Mouse (Mus musculus) spleen, adult 12 weeks (tissue): Measurements from ENCODE around the gene C1qtnf4.
"Not testable (repeated sequence)": the region's sequence is repeated elsewhere in the genome, so short reads cannot be mapped to it uniquely, and the experiment has no call there.

ENCODE experiments used
- DNase-seq: peaks from one replicate; pipeline ENCODE4 v3.0.0; 2022; ENCODE audit warnings: low spot score

C1qtnf4 gene

DNA sequence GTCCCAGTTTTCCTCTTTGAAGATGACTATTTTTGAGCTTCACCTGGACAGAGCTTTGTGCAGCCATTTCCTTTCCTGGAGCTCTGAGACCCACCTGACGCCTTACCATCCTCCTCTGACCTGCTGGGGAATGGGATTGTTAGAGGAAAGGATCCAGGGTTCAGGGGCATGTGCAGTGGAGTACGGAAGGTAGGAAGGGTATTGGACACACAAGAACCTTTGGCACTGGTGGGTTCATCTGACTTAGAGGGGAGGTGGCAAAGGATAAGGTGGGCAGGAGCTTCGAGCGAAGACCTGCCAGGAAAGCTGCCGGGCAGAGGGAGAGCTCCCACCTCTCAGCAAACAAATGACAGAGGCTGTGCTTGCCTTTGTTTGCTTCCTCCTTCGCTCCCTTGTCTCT is 776 bp downstream of the C1qtnf4 start:
- DNase-seq: no peak

DNA sequence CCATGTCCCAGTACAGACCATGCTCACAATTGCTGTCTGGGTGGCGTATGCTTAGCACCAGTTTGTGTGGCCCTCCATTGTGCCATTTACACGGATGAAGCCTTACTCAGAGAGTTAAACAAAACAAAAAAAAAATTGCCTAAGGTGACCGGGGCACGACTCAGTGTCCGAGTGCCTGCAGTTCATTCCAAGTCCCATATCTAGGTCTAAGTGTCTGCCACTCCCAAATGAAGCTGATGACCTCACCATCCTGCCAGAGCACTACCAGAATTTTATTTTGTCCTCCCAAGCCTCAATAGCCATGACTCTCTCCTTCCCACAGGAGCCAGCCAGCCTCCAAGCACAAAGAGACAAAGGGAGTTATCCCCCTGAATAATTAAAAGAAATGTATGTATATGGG is 2.0 kb downstream of the C1qtnf4 start:
- DNase-seq: no peak

DNA sequence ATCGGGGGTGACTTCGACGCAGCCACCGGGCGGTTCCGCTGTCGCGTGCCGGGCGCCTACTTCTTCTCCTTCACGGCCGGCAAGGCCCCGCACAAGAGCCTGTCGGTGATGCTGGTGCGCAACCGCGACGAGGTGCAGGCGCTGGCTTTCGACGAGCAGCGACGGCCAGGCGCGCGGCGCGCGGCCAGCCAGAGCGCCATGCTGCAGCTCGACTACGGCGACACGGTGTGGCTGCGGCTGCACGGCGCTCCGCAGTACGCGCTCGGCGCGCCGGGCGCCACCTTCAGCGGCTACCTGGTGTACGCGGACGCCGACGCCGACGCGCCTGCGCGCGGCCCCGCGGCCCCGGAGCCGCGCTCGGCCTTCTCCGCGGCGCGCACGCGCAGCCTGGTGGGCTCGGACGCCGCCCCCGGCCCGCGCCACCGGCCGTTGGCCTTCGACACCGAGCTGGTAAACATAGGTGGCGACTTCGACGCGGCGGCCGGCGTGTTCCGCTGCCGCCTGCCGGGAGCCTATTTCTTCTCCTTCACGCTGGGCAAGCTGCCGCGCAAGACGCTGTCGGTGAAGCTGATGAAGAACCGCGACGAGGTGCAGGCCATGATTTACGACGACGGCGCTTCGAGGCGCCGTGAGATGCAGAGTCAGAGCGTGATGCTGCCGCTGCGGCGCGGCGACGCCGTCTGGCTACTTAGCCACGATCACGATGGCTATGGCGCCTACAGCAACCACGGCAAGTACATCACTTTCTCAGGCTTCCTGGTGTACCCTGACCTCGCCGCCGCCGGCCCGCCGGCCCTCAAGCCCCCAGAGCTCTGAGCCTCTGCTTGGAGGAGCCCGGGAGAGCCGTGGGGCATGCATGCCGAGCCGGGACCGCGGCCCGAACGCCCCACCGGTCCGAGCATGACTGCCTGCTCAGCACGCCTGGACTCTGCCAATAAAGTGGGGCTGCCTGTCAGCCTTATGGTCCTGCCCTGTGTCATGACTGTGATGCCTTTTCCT is 4.2 kb downstream of the C1qtnf4 start:
- DNase-seq: peak; percentile 44

DNA sequence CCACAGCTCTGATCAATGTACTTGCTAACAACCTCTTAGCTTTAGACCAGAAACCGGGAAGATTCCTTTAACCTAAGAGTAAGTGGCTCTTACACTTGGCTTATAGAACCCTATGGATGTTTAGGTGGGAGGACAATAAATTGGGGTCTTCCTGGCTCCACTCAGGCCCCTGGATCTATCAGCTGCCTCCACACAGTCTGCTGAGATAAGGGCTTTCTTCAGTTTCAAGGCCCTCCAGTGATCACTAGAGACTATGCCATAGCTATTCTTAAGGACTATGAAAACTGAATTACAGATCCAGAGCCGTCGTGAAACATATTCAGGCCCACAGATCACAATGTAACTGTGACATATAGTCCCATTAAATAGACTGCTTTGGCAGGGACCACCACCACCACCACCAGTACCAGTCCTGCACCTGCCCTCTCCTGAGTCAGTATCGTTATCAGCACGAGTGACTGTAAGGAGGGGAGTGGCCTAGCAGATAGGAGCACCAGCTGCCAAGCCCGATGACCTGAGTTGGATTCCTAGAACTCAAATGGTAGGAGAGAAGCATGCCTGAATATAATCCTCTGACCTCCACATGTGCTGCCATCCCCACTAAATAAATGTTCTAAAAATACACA is 8.1 kb downstream of the C1qtnf4 start:
- DNase-seq: peak; percentile 27

DNA sequence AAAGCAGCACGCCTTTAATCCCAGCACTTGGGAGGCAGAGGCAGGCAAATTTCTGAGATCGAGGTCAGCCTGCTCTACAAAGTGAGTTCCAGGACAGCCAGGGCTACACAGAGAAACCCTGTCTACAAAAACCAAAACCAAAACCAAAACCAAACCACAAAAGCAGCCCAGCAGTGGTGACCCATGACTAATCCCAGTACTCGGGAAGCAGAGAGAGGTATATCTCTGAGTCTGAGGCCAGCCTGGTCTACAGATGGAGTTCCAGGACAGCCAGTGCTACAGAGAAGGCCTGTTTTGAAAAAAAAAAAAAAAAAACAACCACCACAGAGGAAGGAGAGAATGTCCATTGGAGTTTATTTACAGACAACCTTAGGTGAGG is 8.6 kb downstream of the C1qtnf4 start:
- DNase-seq: not testable (repeated sequence)

DNA sequence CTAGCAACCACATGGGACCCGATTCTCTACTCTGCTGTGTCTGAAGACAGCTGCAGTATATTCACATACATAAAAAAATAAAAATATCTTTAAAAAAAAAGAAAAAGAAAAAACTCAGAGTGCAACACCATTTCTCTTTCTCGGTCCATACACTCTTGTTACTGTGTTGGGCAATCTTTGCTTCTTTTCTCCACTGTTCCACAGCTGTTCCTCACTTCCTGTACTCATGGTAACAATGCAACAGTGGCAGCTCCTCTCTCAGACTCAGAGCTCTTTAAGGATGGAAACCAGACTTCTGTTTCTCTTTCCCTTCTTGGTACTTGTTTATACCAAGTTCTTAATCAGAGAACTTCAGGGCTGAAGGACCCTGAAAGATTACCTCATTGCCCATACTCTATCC is 17.7 kb downstream of the C1qtnf4 start:
- DNase-seq: no peak

DNA sequence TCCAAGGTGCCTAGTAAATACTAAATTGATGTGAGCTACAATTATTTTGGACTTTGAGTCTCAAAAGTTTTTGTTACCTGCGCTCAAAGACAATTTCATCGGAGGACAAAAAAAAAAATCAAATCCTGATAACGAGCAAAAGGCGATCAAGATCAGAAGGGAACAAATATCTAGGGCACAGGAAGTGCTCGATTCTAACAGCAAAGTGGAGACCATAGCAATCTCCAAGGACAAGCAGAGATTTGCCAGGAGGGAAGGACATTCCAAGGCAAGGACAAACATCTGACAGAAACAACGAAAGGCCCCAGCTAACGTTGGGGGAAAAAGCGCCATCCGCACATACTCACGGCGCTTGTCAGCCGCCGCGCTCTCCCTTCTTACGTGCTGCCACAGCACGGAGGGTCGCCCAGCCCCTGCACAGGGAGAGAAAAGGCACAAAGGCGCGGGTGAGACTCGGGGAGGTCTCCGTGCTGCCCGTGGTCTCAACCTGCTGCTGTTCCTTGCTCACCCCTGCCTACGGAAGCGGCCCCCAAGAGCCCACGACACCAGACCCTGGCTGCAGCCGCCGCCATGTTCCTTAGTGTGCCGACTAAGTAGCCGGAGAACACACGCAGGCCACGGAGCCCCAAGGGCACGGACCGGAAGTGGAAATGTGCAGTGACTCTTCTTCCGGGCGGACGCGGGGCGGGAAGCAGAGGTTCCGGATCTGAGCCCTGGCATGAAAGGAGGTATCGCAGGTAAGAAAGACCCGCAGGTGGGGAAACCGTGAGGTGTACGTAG is 18.6 kb downstream of the C1qtnf4 start, which contains the start of the genes Kbtbd4 and Ndufs3:
Gene Kbtbd4 (plus strand): TSS at position 665 of the 780 bp plus-strand sequence.
Gene Ndufs3 (minus strand): TSS at position 752 of the 780 bp plus-strand sequence.
- peak; percentile 82 for DNase-seq

DNA sequence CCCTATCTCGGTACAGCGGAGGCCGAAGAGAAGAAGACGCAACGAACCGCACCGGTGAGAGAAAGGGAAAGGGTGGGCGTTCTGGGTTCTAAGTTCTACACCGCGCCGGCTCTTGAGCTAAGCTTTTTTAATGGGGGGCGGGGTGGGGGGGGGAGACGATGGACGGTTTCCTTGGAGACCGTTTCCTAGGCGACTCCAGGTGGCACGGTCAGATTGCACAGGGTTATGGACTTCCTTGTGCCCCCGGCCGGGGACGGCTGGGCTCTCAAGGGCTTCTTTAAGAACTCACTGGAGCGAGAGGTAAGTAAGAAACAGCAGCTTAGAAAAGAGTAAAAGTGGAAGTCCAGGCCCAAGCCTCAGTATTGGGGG is 19.2 kb downstream of the C1qtnf4 start:
- no peak for DNase-seq

DNA sequence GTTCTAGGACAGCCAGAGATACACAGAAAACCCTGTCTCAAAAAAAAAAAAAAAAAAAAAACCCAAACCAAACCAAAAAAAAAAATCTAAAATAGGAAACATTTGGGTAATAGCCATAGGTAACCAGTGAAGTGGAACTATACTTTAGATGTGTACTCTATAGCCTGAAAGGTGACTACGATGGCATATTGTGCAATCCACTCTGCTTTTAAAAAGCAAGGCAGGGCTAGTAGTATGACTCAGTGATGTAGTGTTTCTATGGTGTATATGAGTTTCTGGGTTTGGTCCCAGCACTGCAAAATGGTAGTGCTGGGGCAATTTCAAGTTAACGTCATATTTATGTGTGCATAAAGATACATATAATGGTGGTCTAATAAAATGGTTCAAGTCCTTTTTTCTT is 21.1 kb downstream of the C1qtnf4 start:
- DNase-seq: no peak

DNA sequence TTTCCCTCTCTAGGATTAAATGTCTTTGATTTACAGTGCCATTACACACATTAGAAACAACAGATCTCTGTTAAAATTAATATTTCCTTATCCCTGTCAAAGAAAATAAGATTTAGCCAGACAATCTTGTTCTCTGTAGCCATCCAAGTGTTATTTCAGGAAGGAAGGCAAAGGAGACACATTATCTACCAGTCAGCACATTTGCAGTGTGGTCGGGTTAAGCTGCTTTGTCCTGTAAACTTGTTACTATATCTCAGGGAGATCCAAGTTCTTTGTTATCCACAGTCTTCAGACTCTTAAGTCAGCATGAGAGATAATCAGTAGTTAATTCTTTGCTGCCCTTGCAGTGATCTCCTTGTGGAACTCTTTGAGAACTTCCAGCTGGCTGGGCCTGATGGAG is 25.2 kb downstream of the C1qtnf4 start:
- DNase-seq: no peak

DNA sequence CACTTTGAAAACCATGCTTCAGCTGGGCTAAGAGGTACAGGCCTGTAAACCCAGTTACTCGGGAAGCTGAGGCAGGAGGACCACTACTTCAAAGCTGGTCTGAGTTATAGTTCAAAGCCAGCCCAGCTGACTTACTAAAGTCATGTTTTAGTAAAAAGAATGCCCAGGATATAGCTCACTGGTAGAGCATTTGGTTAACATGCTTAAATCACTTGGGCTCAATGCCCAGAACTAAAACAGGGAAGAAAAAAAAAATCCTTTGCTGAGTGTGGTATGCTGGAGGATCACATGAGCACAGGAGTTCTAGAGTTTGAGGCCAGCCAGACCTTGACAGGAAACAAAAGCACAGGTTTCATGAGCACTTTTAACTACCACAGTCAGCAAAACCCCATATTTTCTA is 26.0 kb downstream of the C1qtnf4 start:
- no peak for DNase-seq

DNA sequence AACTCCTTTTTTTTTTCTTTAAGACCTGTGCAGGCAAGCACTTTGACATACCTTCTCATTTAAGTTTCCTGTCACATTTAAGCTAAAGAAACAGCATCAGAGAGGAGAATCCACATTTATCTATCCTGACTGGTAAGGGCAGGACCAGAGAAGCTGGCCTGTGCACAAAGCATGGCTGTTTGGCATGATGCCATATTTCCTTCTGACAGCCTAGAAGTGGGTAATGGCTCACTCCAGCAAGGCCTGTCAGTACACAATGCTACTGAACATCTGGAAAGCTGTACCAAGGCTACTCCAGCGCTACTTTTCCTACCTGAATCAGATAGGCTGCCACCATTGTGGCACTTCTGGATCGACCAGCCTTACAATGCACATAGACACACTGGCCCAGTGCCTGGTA is 28.0 kb downstream of the C1qtnf4 start:
- DNase-seq: no peak

DNA sequence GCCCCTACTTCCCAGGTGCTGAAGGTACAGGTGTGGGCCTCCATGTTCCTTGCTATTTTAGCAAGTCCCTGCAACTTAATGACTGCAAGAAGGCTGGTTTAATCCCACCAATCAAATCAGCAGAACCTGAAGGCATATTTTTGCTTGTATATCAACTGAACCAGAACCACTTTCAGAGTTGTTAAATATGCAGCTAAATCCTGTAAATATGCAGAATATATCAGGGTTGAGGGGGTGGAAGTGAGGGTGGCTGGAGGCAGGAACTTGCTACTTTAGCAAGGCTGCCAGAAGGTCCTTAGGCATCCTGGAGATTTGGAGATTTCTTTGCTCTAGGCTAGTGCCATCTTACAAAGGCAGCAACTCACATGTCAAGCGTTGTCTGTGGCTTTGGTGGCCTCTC is 29.9 kb downstream of the C1qtnf4 start:
- DNase-seq: no peak

DNA sequence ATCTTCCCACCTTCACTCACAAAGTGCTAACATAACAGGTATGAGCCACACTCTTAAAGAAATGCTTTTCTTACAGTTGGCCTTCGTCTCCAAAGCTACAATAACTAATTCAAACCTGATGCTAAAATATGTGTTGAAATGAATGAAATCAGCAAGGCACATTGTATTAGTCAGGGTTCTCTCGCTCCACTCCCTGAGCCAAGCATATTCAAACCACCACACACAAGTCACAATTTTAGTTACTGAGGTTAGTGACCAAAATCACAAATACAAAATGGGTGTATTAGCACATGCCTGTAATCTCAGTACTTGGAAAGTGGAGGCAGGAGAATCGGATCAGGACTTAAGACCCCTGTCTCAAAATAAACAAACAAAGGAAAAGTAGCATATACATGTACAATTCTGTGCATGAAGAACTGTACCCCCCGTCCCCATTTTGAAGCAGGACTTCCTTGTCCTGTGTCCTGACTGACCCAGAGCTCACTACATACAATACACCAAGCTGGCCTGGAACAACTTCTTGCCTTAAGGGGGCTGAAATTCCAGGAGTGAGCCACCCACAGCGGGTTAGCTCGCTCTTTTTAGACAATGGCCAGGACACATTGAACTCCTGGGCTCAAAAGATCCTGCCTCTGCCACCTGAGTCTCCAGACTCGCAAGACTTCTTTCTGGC is 31.0 kb downstream of the C1qtnf4 start:
- no peak for DNase-seq

DNA sequence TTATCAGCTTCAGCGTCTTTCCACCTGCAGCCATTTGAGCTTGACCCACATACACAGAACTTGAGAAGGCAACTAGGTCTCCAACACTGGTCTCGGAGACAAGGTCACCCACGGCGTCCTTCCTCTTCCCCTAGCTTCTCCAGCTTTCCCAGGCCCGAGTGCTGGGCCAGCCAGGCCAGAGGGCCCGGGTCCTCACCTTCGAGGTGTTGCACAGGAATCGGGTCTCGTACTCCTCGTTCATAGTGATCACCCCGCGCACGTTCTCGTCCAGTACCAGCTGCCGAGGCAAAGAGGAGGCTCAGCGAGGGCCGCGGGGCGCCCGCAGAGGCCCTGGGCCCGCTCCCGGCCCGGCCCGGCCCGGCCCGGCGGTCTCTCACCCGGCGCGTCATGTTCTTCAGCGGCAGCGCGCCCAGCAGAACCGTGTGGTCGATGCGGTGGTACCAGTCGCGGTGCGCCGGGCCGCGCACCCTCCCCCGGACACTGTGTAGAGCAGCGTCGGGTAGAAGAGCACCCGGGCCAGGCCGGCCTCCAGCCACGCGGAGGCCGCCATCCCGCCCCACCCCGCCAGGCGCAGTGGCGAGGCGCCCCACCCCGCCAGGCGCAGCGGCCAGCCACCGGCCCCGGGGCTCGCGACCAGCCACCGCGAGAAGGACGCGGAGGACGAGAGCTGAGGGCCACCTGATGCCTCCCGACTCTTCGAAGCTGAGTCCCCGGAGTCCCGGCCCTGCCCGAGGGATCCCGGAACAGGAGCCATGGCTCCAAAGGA is 31.8 kb downstream of the C1qtnf4 start:
- DNase-seq: peak; percentile 60

DNA sequence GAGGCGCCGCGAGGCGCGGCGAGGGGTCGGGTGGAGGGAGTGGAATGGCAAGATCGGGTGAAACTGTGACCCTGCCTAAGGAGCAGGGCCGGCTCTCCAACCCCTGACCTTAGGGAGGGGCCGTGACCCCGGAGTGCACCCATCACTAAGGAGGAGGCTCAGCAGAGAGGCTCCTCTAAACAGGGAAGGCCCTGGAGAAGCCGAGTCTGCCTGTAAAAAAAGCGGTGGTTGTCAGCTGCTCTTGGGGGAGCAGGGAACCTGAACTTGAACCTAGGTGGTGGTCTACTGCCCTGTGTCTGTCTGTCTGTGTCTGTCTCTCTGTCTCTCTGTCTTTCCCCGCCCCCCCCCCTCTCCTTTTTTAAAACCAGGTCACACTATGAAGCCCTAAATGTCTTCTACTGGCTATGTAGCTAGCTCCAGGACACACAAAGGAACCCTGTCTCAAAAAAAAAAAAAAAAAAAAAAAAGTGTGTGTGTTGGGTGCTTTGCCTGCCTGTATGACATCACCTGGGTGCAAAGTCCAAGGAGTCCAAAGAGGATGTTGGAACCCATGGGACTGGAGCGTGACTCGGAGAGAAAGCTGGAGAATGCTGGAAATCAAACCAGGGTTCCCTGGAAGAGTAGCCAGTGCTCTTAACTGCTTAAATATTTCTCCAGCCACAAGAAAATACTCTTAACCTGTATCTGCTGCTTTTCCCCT is 32.5 kb downstream of the C1qtnf4 start:
- no peak for DNase-seq

DNA sequence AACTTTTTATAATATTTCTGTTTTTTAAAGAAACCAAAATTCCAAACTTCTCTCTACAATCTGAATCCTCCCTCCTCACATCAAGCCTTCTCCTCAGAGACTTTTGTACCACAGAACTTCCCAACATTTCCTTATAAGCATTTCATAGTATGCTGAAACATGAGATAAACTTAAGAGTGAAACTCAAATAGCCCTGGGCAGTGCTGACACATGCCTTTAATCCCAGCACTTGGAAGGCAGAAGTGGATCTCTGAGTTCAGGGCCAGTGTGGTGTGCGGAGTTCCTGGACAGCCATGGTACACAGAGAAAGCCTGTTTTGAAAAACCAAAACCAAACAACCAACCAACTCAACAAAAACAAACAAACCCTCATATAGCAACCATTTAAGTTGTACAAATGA is 35.5 kb downstream of the C1qtnf4 start:
- DNase-seq: no peak

DNA sequence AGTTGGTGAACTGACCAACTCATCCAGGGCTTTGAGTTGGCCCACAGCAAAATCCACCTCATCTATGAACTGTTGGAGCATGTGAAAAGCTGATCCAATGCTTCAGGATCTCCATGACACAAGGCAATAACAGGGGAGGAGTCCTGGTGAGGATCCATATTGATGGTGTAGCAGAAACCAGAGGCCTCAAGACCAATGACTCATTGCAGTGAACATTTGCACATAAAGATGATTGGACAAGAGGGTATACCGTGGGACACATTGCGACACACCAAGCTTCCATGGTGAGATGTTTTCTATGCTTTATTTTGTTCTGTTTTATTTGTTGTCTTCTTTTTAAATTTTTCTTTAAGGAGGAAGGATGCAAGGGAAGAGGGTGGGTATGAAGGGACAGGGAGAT is 37.0 kb downstream of the C1qtnf4 start:
- DNase-seq: no peak

DNA sequence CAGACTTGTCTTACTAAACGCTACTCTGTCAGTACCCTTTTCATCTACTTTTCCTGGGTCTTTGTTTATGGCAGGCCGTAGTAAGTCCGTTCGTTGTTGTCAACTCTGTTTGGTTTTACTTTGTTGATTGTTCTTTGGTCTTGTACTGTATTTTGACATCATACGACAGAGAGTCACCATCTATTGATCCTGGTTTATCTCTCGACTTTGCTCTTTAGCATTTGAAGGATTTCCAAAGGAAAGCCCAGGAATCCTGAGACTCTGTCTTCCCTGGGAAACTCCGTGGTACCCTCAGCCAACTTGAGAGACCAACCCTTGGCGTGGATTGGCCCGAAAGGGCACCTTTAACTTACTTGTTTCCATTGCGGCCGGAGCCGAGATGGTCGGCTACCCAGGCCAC is 42.9 kb downstream of the C1qtnf4 start:
- no peak for DNase-seq

DNA sequence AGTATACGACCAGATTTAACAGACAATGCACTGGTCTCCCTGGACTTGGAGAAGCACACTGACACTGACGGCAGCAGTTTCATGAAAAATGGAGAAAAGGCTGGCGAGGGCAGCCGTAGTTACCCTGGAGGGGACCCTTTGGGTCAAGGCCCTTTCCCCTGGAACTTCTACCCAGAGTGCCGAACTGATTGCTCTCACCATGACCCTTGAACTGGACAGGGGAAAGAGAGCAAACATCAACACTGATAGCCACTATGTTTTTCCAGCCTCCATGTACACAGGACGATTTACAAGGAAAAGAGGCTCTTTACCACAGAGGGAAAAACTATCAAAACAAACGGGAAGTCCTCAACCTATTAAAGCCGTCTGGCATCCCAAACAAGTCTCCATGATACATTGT is 46.2 kb downstream of the C1qtnf4 start:
- no peak for DNase-seq

DNA sequence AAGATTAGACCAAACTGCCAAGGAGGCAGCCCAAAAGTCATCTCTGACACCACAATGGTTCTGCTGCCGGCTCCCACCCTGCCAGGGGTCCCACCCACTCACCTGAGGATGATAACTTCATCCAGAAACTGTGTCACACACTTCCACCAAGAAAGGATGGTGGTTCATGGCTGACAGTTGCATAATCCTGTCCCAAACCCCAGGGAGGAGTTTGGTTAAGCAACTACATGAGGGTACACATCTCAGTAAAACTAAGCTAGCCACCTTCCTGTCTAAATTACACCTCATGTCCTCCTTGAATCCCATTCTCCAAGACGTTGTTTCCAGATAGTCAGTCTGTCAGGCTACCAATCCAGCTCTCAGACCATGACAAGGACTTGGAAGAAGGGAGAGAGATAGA is 46.6 kb downstream of the C1qtnf4 start:
- DNase-seq: no peak
